Mouse (Mus musculus) heart, postnatal 0 days (tissue): ENCODE data around the gene Gm37240. TPM values are rescaled to one million over a fixed set of nuclear protein-coding genes. Genes with fewer than 3 reads are reported as not detected.

Experiments used
- ATAC-seq: fragments of 200-750 bp; cut with Nextera tagmentation; 2 replicates; pipeline ENCODE4 v1.8.0; 2017; ENCODE audit warnings: low read depth, moderate number of reproducible peaks, moderate library complexity; ENCODE audit not compliant: insufficient read depth
- DNase-seq: peaks from one replicate; pipeline ENCODE4 v3.0.0-alpha.2; 2016; ENCODE audit warnings: low spot score
- H3K27ac ChIP-seq: fragments of 300-500 bp; sonication (generic); 2 replicates; pipeline ENCODE4 v1.5.1; 2014; ENCODE audit warnings: low read depth, mild to moderate bottlenecking
- H3K27me3 ChIP-seq: fragments of 300-500 bp; sonication (generic); 2 replicates; pipeline ENCODE4 v1.6.1; 2014; ENCODE audit warnings: low read length, mixed read lengths; ENCODE audit not compliant: control insufficient read depth, insufficient read depth
- H3K36me3 ChIP-seq: fragments of 300-500 bp; sonication (generic); replicated peaks from 2 replicates; pipeline ENCODE4 v1.6.1; 2014; ENCODE audit warnings: low read length, mixed read lengths; ENCODE audit not compliant: control insufficient read depth, insufficient read depth
- H3K4me1 ChIP-seq: fragments of 300-500 bp; sonication (generic); 2 replicates; pipeline ENCODE4 v1.6.1; 2014; ENCODE audit warnings: antibody characterized with exemption; ENCODE audit not compliant: control insufficient read depth, insufficient read depth
- H3K4me2 ChIP-seq: fragments of 300-500 bp; sonication (generic); 2 replicates; pipeline ENCODE4 v1.6.1; 2014; ENCODE audit warnings: low read depth, mild to moderate bottlenecking, low read length, moderate library complexity
- H3K4me3 ChIP-seq: fragments of 300-500 bp; sonication (generic); 2 replicates; pipeline ENCODE4 v1.5.1; 2014; ENCODE audit warnings: low read depth, low read length
- H3K9ac ChIP-seq: fragments of 300-500 bp; sonication (generic); replicated peaks from 2 replicates; pipeline ENCODE4 v1.6.1; 2014; ENCODE audit warnings: low read depth, low read length, mixed read lengths
- H3K9me3 ChIP-seq: fragments of 300-500 bp; sonication (generic); replicated peaks from 2 replicates; pipeline ENCODE4 v1.6.1; 2016; ENCODE audit warnings: low read length; ENCODE audit not compliant: control insufficient read depth
- CTCF ChIP-seq: IDR thresholded peaks from 2 replicates; pipeline ENCODE4 v1.5.1; 2016; ENCODE audit warnings: antibody characterized with exemption, control low read depth, low read depth
- EP300 ChIP-seq: IDR thresholded peaks from 2 replicates; pipeline ENCODE4 v1.6.1; 2016; ENCODE audit warnings: antibody characterized with exemption, low read depth
- WGBS: fragments of 180-500 bp; shearing (Covaris S2); extraction: QIAGEN DNeasy Blood & Tissue Kit; methylation state at CpG from one replicate; pipeline ENCODE4 v1.1.7; 2014; 5-methylcytosine and 5-hydroxymethylcytosine counted together
- polyA plus RNA-seq: library from polyadenylated mRNA; unstranded; fragments of >200 nt; fragmentation: Nextera tagmentation; extraction: Ambion mirVana; gene quantifications from 2 replicates; pipeline ENCODE4 v1.2.1, GENCODE M21; 2015
- total RNA-seq: library from RNA; depleted of rRNA; stranded (reverse); fragments of >200 nt; gene quantifications from 2 replicates; pipeline ENCODE4 v1.2.3, GENCODE M21; 2014; ENCODE audit warnings: low replicate concordance

The Gm37240 gene
- total and polyA plus RNA-seq, 2 experiments from 2014 or later: 21.7 to 72.1 TPM

DNA sequence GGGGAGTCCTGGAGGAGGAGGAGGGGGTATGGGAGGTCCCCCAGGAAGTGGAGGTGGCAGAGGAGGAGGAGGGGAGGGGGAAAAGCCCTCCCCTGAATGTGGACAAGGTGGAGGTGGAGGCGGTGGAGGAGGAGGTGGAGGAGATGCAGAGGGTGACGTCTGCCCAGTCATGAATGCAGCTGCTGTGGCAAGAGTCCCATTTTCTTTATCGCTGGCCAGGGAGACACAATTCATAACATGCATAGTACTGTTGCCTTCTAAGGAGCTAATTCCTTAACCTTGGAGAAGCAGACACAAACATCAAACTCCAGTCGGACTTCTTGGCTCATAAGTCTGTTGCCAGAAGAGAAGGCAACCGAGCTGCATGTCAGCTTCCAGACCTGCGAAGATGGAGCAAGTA, 1412.9 kb downstream of the Gm37240 start:
- Histone ChIP-seq H3K4me2 (no peak overlapping the region), H3K9me3 (no peaks in the 10 kb centered on the region), H3K4me1 (peaks cover 15% of the 10 kb centered on the region; the same call in 1 of the 2 replicates), H3K27ac (no peak overlapping the region), H3K27me3 (peaks cover 35% of the 10 kb centered on the region), H3K4me3 (no peak overlapping the region), H3K9ac (no peak overlapping the region), H3K36me3 (no peaks in the 10 kb centered on the region)
- 70% methylated on average over 6 of the region's 6 CpGs for WGBS
- DNase-seq: no peak
- no peak for TF ChIP-seq CTCF
- TF ChIP-seq EP300: no peak
- no peak for ATAC-seq

DNA sequence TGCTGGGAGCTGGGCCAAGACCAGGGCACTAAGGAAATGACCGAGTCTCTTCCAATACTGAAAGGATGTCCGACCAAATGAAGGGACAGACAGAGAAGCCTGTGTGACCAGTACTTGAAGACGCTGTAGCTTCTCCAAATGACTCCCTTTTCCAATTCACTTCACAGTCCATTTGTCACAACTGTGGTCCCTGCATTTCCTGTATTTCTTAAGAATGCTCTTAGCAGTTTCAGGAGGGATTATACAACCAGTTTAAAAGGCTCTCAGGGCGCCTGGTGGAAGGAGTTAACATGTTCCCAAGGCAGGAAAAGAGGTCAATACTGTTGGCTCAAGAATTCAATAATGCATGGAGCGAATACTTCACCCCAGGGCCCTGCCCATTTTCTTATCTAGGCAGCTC, 1414.4 kb downstream of the Gm37240 start:
- Histone ChIP-seq H3K27ac (no peak overlapping the region), H3K4me1 (peaks cover 20% of the 10 kb centered on the region; the same call in 1 of the 2 replicates), H3K27me3 (peaks cover 21% of the 10 kb centered on the region), H3K36me3 (no peaks in the 10 kb centered on the region), H3K9me3 (no peaks in the 10 kb centered on the region), H3K4me3 (no peak overlapping the region), H3K9ac (no peak overlapping the region), H3K4me2 (no peak overlapping the region)
- TF ChIP-seq EP300: no peak
- no peak for TF ChIP-seq CTCF
- DNase-seq (no peak), ATAC-seq (no peak)
- 52% methylated on average over 5 of the region's 5 CpGs for WGBS

DNA sequence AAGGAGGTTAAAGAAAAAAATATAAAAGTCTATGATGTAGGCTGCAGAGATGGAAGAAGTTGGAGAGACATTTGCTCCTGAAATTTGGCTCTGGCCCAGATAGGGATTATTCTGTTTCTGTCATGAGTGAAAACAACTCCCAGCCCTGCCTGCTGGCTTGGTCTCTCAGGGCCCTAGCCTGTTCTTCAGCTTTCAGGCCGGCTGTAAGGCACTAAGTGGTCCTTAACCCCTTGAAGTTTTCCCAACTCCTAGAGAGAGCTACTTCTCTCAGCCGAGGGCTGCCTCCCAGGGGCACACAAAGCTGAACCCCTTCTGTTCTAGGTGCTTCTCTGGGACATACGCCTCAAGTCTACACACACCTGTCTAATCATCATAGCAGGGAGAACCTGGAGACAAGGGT, 1414.8 kb downstream of the Gm37240 start:
- H3K4me2 ChIP-seq: no peak overlapping the region
- H3K9me3 ChIP-seq: no peaks in the 10 kb centered on the region
- H3K27me3 ChIP-seq: peaks cover 16% of the 10 kb centered on the region

DNA sequence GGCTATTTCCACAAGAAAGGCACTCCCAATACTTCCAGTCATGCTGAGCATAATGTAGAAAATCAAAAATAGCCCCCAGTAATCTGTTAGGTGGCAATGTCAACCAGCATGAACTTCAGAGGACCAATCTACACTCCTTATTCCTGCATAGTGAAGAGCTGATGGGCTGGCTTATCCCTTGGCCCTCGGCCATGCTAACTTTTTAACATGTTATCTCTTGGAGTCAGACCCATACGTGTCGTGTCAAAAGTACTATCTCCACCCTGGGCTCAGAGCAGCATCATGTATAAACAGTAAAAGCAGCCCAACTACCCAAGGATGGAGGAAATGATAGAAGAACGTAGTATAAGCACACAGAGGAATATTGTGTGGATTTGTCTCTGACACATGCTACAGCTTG, 1416.2 kb downstream of the Gm37240 start:
- no peaks in the 10 kb centered on the region for H3K9me3 ChIP-seq
- H3K27me3 ChIP-seq: peaks cover 10% of the 10 kb centered on the region; the same call in 1 of the 2 replicates
- H3K4me3 ChIP-seq: no peak overlapping the region
- no peak for ATAC-seq
- H3K4me2 ChIP-seq: no peak overlapping the region
- peaks cover 26% of the 10 kb centered on the region; the same call in 1 of the 2 replicates for H3K4me1 ChIP-seq
- no peak overlapping the region for H3K9ac ChIP-seq
- no peak for DNase-seq
- no peak overlapping the region for H3K27ac ChIP-seq
- H3K36me3 ChIP-seq: no peaks in the 10 kb centered on the region
- 42% methylated on average over 4 of the region's 4 CpGs for WGBS
- TF ChIP-seq CTCF (no peak), EP300 (no peak)

More for the DNA sequence above, 1414.8 kb downstream of the Gm37240 start:
- 39% methylated on average over 3 of the region's 3 CpGs for WGBS
- no peak overlapping the region for H3K27ac ChIP-seq
- TF ChIP-seq CTCF: no peak
- no peak for TF ChIP-seq EP300
- no peak overlapping the region for H3K9ac ChIP-seq
- no peak overlapping the region for H3K4me3 ChIP-seq
- no peak for ATAC-seq
- DNase-seq: no peak
- H3K4me1 ChIP-seq: peaks cover 25% of the 10 kb centered on the region; the same call in 1 of the 2 replicates
- H3K36me3 ChIP-seq: no peaks in the 10 kb centered on the region

DNA sequence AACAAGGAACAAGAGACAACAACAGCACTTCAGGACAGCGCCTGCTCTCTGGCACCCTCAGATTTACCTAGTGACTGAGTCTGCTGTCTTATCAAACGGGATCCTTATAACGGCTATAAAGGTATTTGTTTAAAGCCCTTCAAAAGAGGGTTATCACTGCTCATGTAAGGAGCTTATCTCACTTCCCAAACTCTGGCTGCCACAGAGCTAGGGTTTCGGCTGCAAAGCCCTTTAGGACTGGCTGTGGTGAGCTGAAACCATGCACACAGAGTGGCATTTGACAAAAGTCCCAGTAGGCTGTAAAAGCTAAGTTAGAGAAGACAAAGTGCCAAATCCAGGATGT, 1419.2 kb downstream of the Gm37240 start:
- ATAC-seq (no peak), DNase-seq (no peak)
- Histone ChIP-seq H3K9ac (no peak overlapping the region), H3K9me3 (no peaks in the 10 kb centered on the region), H3K36me3 (no peaks in the 10 kb centered on the region), H3K27me3 (no peaks in the 10 kb centered on the region), H3K4me2 (no peak overlapping the region), H3K4me3 (no peak overlapping the region), H3K4me1 (peaks cover 25% of the 10 kb centered on the region; the same call in 1 of the 2 replicates), H3K27ac (no peak overlapping the region)
- TF ChIP-seq CTCF: no peak
- no peak for TF ChIP-seq EP300
- 29% methylated on average over 4 of the region's 4 CpGs for WGBS

DNA sequence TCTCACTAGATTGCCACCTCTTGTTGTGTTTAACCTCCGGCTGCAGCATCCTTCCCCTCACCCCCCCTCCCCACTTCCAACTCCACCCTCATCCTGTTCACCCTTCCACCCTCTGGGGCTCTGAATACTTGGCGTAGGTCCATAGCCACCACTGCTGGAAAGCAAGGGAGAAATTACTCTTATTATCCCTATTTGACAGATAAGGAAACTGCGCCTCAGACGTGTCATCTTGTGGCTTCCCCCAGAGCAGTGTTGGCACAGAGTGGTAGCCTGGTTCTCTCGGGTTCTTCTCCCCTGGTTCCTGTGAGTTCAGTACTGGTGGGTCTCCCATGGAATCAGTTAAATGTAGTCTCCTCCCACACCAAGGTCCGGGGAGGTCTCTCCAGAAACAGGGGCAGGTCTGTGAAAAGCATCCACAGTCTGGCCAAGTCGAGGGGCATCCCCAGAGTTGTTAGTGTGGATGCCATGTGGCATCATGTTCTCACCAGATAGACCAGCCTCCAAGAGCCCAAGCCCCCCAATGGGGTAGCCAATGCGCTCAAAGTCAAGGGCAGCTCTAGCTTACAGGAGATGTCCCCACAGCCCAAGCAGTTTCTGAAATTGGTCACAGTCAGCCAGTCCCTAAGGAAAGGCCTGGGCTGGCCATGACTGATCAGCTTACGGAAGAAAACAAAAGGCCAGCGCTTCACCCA, 1419.8 kb downstream of the Gm37240 start:
- Histone ChIP-seq H3K4me2 (no peak overlapping the region), H3K4me1 (peaks cover 20% of the 10 kb centered on the region; the same call in 1 of the 2 replicates), H3K9ac (no peak overlapping the region), H3K9me3 (no peaks in the 10 kb centered on the region), H3K27ac (no peak overlapping the region), H3K36me3 (no peaks in the 10 kb centered on the region), H3K4me3 (no peak overlapping the region), H3K27me3 (no peaks in the 10 kb centered on the region)
- DNase-seq: no peak
- no peak for ATAC-seq
- 42% methylated on average over 10 of the region's 10 CpGs for WGBS
- TF ChIP-seq CTCF (no peak), EP300 (no peak)
